Mouse (Mus musculus): ENCODE measurements around the gene Rtf2. TPM values are rescaled to one million over a fixed set of nuclear protein-coding genes. Genes with fewer than 3 reads are reported as not detected.

The Rtf2 gene
- polyA plus RNA-seq, 1 experiment = 4.2 TPM

- Histone ChIP-seq H3K27me3 (ENCODE audit: control insufficient read depth) (no peaks in the 10 kb centered on the region), H3K4me1 (ENCODE audit: control insufficient read depth) (no peaks in the 10 kb centered on the region), H3K36me3 (ENCODE audit: control insufficient read depth) (peaks cover 96% of the 10 kb centered on the region), H3K4me3 (replicated peaks) (no peak overlapping the region), H3K9me3 (ENCODE audit: control insufficient read depth, low read length) (no peaks in the 10 kb centered on the region)
- TF ChIP-seq TAL1 (IDR thresholded peaks at IDR 0.05; ENCODE audit: low read length) = no peak
- TF ChIP-seq GATA1 (IDR thresholded peaks at IDR 0.05; ENCODE audit: low read length) = no peak
These were observed 11.7 kb downstream of the Rtf2 start for GRCm38 (mm10) chr2:172452031-172452430.

- Histone ChIP-seq H3K9me3 (ENCODE audit: control insufficient read depth, low read length) (no peaks in the 10 kb centered on the region), H3K4me3 (replicated peaks) (no peak overlapping the region), H3K4me1 (ENCODE audit: control insufficient read depth) (no peaks in the 10 kb centered on the region), H3K27me3 (ENCODE audit: control insufficient read depth) (no peaks in the 10 kb centered on the region), H3K36me3 (ENCODE audit: control insufficient read depth) (peaks cover 96% of the 10 kb centered on the region)
- TF ChIP-seq GATA1 (IDR thresholded peaks at IDR 0.05; ENCODE audit: low read length) (no peak), TAL1 (IDR thresholded peaks at IDR 0.05; ENCODE audit: low read length) (no peak)
These were observed 12.1 kb downstream of the Rtf2 start for GRCm38 (mm10) chr2:172452458-172452857.

- no peaks in the 10 kb centered on the region for H3K9me3 ChIP-seq (ENCODE audit: control insufficient read depth, low read length)
- no peak within 1 kb of the TSS for H3K4me3 ChIP-seq (replicated peaks)
- H3K27me3 ChIP-seq (ENCODE audit: control insufficient read depth) = no peaks in the 10 kb centered on the region
- peaks cover 89% of the 10 kb centered on the region for H3K36me3 ChIP-seq (ENCODE audit: control insufficient read depth)
- no peaks in the 10 kb centered on the region for H3K4me1 ChIP-seq (ENCODE audit: control insufficient read depth)
- TF ChIP-seq GATA1 (IDR thresholded peaks at IDR 0.05; ENCODE audit: low read length) (no peak), TAL1 (IDR thresholded peaks at IDR 0.05; ENCODE audit: low read length) (no peak)
These were observed 18.1 kb downstream of the Rtf2 start, which contains the start of gene Gcnt7 for GRCm38 (mm10) chr2:172458496-172458895. Gcnt7 (minus strand) TSS chr2:172458596.

- no peak overlapping the region for H3K4me3 ChIP-seq (replicated peaks)
- H3K36me3 ChIP-seq (ENCODE audit: control insufficient read depth) = peaks cover 91% of the 10 kb centered on the region
- H3K4me1 ChIP-seq (ENCODE audit: control insufficient read depth) = no peaks in the 10 kb centered on the region
- H3K27me3 ChIP-seq (ENCODE audit: control insufficient read depth) = no peaks in the 10 kb centered on the region
- TF ChIP-seq TAL1 (IDR thresholded peaks at IDR 0.05; ENCODE audit: low read length) (no peak), GATA1 (IDR thresholded peaks at IDR 0.05; ENCODE audit: low read length) (no peak)
- no peaks in the 10 kb centered on the region for H3K9me3 ChIP-seq (ENCODE audit: control insufficient read depth, low read length)
These were observed 20.3 kb downstream of the Rtf2 start for GRCm38 (mm10) chr2:172460647-172461046.

- Histone ChIP-seq H3K36me3 (ENCODE audit: control insufficient read depth) (peaks cover 92% of the 10 kb centered on the region), H3K4me3 (replicated peaks) (no peak overlapping the region), H3K9me3 (ENCODE audit: control insufficient read depth, low read length) (no peaks in the 10 kb centered on the region), H3K27me3 (ENCODE audit: control insufficient read depth) (no peaks in the 10 kb centered on the region), H3K4me1 (ENCODE audit: control insufficient read depth) (no peaks in the 10 kb centered on the region)
- TF ChIP-seq GATA1 (IDR thresholded peaks at IDR 0.05; ENCODE audit: low read length) (no peak), TAL1 (IDR thresholded peaks at IDR 0.05; ENCODE audit: low read length) (no peak)
These were observed 22.5 kb downstream of the Rtf2 start for GRCm38 (mm10) chr2:172462813-172463212.

GRCm38 (mm10) chr2:172466427-172467132, 26.2 kb downstream of the Rtf2 start:
- no peak overlapping the region for H3K4me3 ChIP-seq (replicated peaks)
- H3K27me3 ChIP-seq (ENCODE audit: control insufficient read depth) = no peaks in the 10 kb centered on the region
- no peaks in the 10 kb centered on the region for H3K4me1 ChIP-seq (ENCODE audit: control insufficient read depth)
- TF ChIP-seq GATA1 (IDR thresholded peaks at IDR 0.05; ENCODE audit: low read length) (no peak), TAL1 (IDR thresholded peaks at IDR 0.05; ENCODE audit: low read length) (no peak)
- no peaks in the 10 kb centered on the region for H3K9me3 ChIP-seq (ENCODE audit: control insufficient read depth, low read length)
- peaks cover 88% of the 10 kb centered on the region for H3K36me3 ChIP-seq (ENCODE audit: control insufficient read depth)

GRCm38 (mm10) chr2:172467206-172467605, 26.9 kb downstream of the Rtf2 start:
- no peaks in the 10 kb centered on the region for H3K9me3 ChIP-seq (ENCODE audit: control insufficient read depth, low read length)
- H3K27me3 ChIP-seq (ENCODE audit: control insufficient read depth) = no peaks in the 10 kb centered on the region
- peaks cover 84% of the 10 kb centered on the region for H3K36me3 ChIP-seq (ENCODE audit: control insufficient read depth)
- H3K4me3 ChIP-seq (replicated peaks) = no peak overlapping the region
- no peak for TF ChIP-seq GATA1 (IDR thresholded peaks at IDR 0.05; ENCODE audit: low read length)
- no peak for TF ChIP-seq TAL1 (IDR thresholded peaks at IDR 0.05; ENCODE audit: low read length)
- H3K4me1 ChIP-seq (ENCODE audit: control insufficient read depth) = no peaks in the 10 kb centered on the region

- H3K27me3 ChIP-seq (ENCODE audit: control insufficient read depth) = no peaks in the 10 kb centered on the region
- H3K4me3 ChIP-seq (replicated peaks) = no peak overlapping the region
- no peaks in the 10 kb centered on the region for H3K9me3 ChIP-seq (ENCODE audit: control insufficient read depth, low read length)
- no peak for TF ChIP-seq TAL1 (IDR thresholded peaks at IDR 0.05; ENCODE audit: low read length)
- TF ChIP-seq GATA1 (IDR thresholded peaks at IDR 0.05; ENCODE audit: low read length) = no peak
- H3K4me1 ChIP-seq (ENCODE audit: control insufficient read depth) = no peaks in the 10 kb centered on the region
- peaks cover 73% of the 10 kb centered on the region for H3K36me3 ChIP-seq (ENCODE audit: control insufficient read depth)
These were observed 28.0 kb downstream of the Rtf2 start for GRCm38 (mm10) chr2:172468346-172468819.

- H3K36me3 ChIP-seq (ENCODE audit: control insufficient read depth) = peaks cover 34% of the 10 kb centered on the region
These were observed 32.0 kb downstream of the Rtf2 start, which contains the start of gene Fam209 for GRCm38 (mm10) chr2:172472318-172472717. Fam209 (plus strand) TSS chr2:172472520.

More at GRCm38 (mm10) chr2:172472318-172472717, 32.0 kb downstream of the Rtf2 start, which contains the start of gene Fam209:
- Histone ChIP-seq H3K27me3 (ENCODE audit: control insufficient read depth) (no peaks in the 10 kb centered on the region), H3K9me3 (ENCODE audit: control insufficient read depth, low read length) (no peaks in the 10 kb centered on the region), H3K4me3 (replicated peaks) (no peak within 1 kb of the TSS), H3K4me1 (ENCODE audit: control insufficient read depth) (no peaks in the 10 kb centered on the region)
- TF ChIP-seq GATA1 (IDR thresholded peaks at IDR 0.05; ENCODE audit: low read length) = no peak
- no peak for TF ChIP-seq TAL1 (IDR thresholded peaks at IDR 0.05; ENCODE audit: low read length)
